Mouse (Mus musculus) liver, embryonic 13.5 days (tissue): Measurements from ENCODE around the gene Emc10. TPM values are rescaled to one million over a fixed set of nuclear protein-coding genes. Genes with fewer than 3 reads are reported as not detected.

Experiments
- ATAC-seq: fragments of 200-750 bp; cut with Nextera tagmentation; 2 replicates; pipeline ENCODE4 v1.8.0; 2017; ENCODE audit warnings: low read depth, mild to moderate bottlenecking, moderate number of reproducible peaks, moderate library complexity
- DNase-seq: peaks from one replicate; pipeline ENCODE4 v3.0.0; 2022
- H3K27ac ChIP-seq: fragments of 300-500 bp; sonication (generic); 2 replicates; pipeline ENCODE4 v1.5.1; 2015; ENCODE audit warnings: moderate library complexity, mild to moderate bottlenecking, inconsistent platforms
- H3K27me3 ChIP-seq: fragments of 300-500 bp; sonication (generic); 2 replicates; pipeline ENCODE4 v1.6.1; 2015; ENCODE audit warnings: mild to moderate bottlenecking, inconsistent platforms
- H3K36me3 ChIP-seq: fragments of 300-500 bp; sonication (generic); 2 replicates; pipeline ENCODE4 v1.6.1; 2015; ENCODE audit warnings: mild to moderate bottlenecking, inconsistent platforms
- H3K4me1 ChIP-seq: fragments of 300-500 bp; sonication (generic); replicated peaks from 2 replicates; pipeline ENCODE4 v1.6.1; 2015; ENCODE audit warnings: inconsistent platforms
- H3K4me2 ChIP-seq: fragments of 300-500 bp; sonication (generic); 2 replicates; pipeline ENCODE4 v1.6.1; 2015; ENCODE audit warnings: inconsistent platforms, mild to moderate bottlenecking, moderate library complexity
- H3K4me3 ChIP-seq: fragments of 300-500 bp; sonication (generic); replicated peaks from 2 replicates; pipeline ENCODE4 v1.5.1; 2015; ENCODE audit warnings: mild to moderate bottlenecking, inconsistent platforms
- H3K9ac ChIP-seq: fragments of 300-500 bp; sonication (generic); 2 replicates; pipeline ENCODE4 v1.6.1; 2015; ENCODE audit warnings: mild to moderate bottlenecking, inconsistent platforms
- H3K9me3 ChIP-seq: fragments of 300-500 bp; sonication (generic); replicated peaks from 2 replicates; pipeline ENCODE4 v1.6.1; 2016; ENCODE audit warnings: inconsistent platforms
- WGBS: fragments of 180-500 bp; shearing (Covaris S2); methylation state at CpG from one replicate; pipeline ENCODE4 v1.1.7; 2015; ENCODE audit not compliant: insufficient replicate concordance; 5-methylcytosine and 5-hydroxymethylcytosine counted together
- polyA plus RNA-seq: library from polyadenylated mRNA; unstranded; fragments of >200 nt; fragmentation: Nextera tagmentation; extraction: Ambion mirVana; gene quantifications from 2 replicates; pipeline ENCODE4 v1.2.1, GENCODE M21; 2015

Emc10 gene
- polyA plus RNA-seq: 43.3 and 46.0 TPM in 2 replicates

GRCm38 (mm10) chr7:44495992-44496770, at the start of gene Emc10, which contains the start of gene Fam71e1:
Gene Emc10 (minus strand): TSS chr7:44496529.
Gene Fam71e1 (plus strand): TSS chr7:44496581.
- H3K27me3 ChIP-seq: peaks cover 22% of the 10 kb centered on the region
- H3K36me3 ChIP-seq: peaks cover 34% of the 10 kb centered on the region
- H3K9ac ChIP-seq: peak within 1 kb of the TSS; percentile 86
- H3K4me3 ChIP-seq: peak within 1 kb of the TSS; percentile 78
- peaks cover 45% of the 10 kb centered on the region for H3K4me1 ChIP-seq
- peak within 1 kb of the TSS; percentile 95 for H3K4me2 ChIP-seq
- no peaks in the 10 kb centered on the region for H3K9me3 ChIP-seq
- DNase-seq: peak; percentile 98
- ATAC-seq: peak; percentile 93
- under 1% methylated on average over 58 of the region's 58 CpGs for WGBS
- peak within 1 kb of the TSS; percentile 96 for H3K27ac ChIP-seq

GRCm38 (mm10) chr7:44543071-44543470, 46.7 kb upstream of the Emc10 start:
- Histone ChIP-seq H3K9me3 (no peaks in the 10 kb centered on the region), H3K27ac (no peak overlapping the region), H3K9ac (no peak overlapping the region), H3K4me1 (peaks cover 16% of the 10 kb centered on the region), H3K36me3 (peaks cover 83% of the 10 kb centered on the region), H3K4me2 (no peak overlapping the region), H3K4me3 (no peak overlapping the region), H3K27me3 (no peaks in the 10 kb centered on the region)
- no peak for DNase-seq
- no peak for ATAC-seq
- 73% methylated on average over 12 of the region's 12 CpGs for WGBS

DNA sequence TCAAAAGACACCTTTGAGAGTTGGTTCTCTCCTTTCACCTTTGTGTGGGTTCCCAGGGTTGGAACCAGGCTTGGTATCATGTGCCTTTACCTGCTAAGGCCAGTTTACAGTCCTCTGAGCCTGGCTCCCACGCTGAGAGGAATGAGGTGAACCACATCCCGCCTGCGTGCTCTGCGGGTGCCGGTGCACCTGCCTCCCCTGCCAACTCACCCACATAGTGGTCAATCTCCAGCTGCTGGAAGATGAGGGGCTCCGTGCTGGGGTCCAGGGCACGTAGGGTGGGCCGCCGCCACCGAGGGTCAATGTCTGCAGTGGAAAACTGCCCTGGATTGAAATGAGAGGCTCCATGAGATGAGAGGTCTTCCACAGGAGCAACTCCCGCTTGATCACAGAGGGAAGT, 46.2 kb upstream of the Emc10 start:
- WGBS: 86% methylated on average over 11 of the region's 11 CpGs
- Histone ChIP-seq H3K27ac (no peak overlapping the region), H3K4me2 (no peak overlapping the region), H3K36me3 (peaks cover 88% of the 10 kb centered on the region), H3K27me3 (no peaks in the 10 kb centered on the region), H3K4me3 (no peak overlapping the region), H3K9me3 (no peaks in the 10 kb centered on the region), H3K4me1 (peaks cover 11% of the 10 kb centered on the region), H3K9ac (no peak overlapping the region)
- DNase-seq: no peak
- no peak for ATAC-seq

GRCm38 (mm10) chr7:44538756-44539624, 42.7 kb upstream of the Emc10 start:
- no peak overlapping the region for H3K4me2 ChIP-seq
- peaks cover 100% of the 10 kb centered on the region for H3K36me3 ChIP-seq
- 89% methylated on average over 41 of the region's 41 CpGs for whole genome bisulfite sequencing
- no peak for ATAC-seq
- no peak overlapping the region for H3K9ac ChIP-seq
- H3K27me3 ChIP-seq: no peaks in the 10 kb centered on the region
- H3K4me1 ChIP-seq: no peaks in the 10 kb centered on the region
- no peak overlapping the region for H3K4me3 ChIP-seq
- DNase-seq: no peak
- no peaks in the 10 kb centered on the region for H3K9me3 ChIP-seq
- H3K27ac ChIP-seq: no peak overlapping the region

GRCm38 (mm10) chr7:44537496-44537895, 41.2 kb upstream of the Emc10 start:
- H3K4me1 ChIP-seq: peaks cover 14% of the 10 kb centered on the region
- peaks cover 100% of the 10 kb centered on the region for H3K36me3 ChIP-seq
- no peak overlapping the region for H3K4me3 ChIP-seq
- no peaks in the 10 kb centered on the region for H3K9me3 ChIP-seq
- no peak for DNase-seq
- ATAC-seq: no peak
- H3K27ac ChIP-seq: no peak overlapping the region
- 90% methylated on average over 13 of the region's 13 CpGs for WGBS
- H3K27me3 ChIP-seq: no peaks in the 10 kb centered on the region
- no peak overlapping the region for H3K9ac ChIP-seq
- H3K4me2 ChIP-seq: no peak overlapping the region

DNA sequence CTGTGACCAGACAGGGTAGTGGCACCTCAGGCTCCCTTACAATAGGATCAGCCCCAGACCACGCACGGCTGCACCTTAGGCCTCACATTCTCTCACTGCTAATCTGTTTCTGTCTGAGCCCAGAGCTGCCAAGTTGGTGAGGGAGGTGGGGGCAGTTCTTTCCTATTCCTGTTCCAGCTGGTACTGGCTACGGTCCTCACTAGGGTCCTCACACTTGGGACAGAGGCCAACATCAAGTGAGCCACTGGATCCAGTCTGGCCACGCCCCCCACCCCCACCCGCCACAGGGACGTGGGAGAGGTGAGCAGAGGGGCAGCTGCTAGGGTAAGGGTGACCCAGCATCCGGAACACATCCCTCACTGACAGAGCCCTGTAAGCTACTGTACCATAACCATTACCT, 40.7 kb upstream of the Emc10 start:
- no peak for ATAC-seq
- peaks cover 99% of the 10 kb centered on the region for H3K36me3 ChIP-seq
- H3K9ac ChIP-seq: no peak overlapping the region
- H3K9me3 ChIP-seq: no peaks in the 10 kb centered on the region
- no peak for DNase-seq
- 76% methylated on average over 7 of the region's 7 CpGs for WGBS
- H3K27ac ChIP-seq: no peak overlapping the region
- no peak overlapping the region for H3K4me2 ChIP-seq
- H3K4me3 ChIP-seq: no peak overlapping the region
- H3K4me1 ChIP-seq: peaks cover 16% of the 10 kb centered on the region
- no peaks in the 10 kb centered on the region for H3K27me3 ChIP-seq

GRCm38 (mm10) chr7:44536590-44536968, 40.2 kb upstream of the Emc10 start:
- peaks cover 16% of the 10 kb centered on the region for H3K4me1 ChIP-seq
- no peak overlapping the region for H3K27ac ChIP-seq
- DNase-seq: no peak
- H3K9me3 ChIP-seq: no peaks in the 10 kb centered on the region
- WGBS: 84% methylated on average over 6 of the region's 6 CpGs
- no peak overlapping the region for H3K4me2 ChIP-seq
- H3K27me3 ChIP-seq: no peaks in the 10 kb centered on the region
- H3K4me3 ChIP-seq: no peak overlapping the region
- H3K9ac ChIP-seq: no peak overlapping the region
- ATAC-seq: no peak
- peaks cover 94% of the 10 kb centered on the region for H3K36me3 ChIP-seq

GRCm38 (mm10) chr7:44535657-44536589, 39.6 kb upstream of the Emc10 start:
- WGBS: 90% methylated on average over 27 of the region's 27 CpGs
- H3K36me3 ChIP-seq: peaks cover 88% of the 10 kb centered on the region

GRCm38 (mm10) chr7:44534656-44535441, 38.5 kb upstream of the Emc10 start:
- 85% methylated on average over 19 of the region's 19 CpGs for WGBS
- Histone ChIP-seq H3K27ac (no peak overlapping the region), H3K9ac (no peak overlapping the region), H3K4me2 (no peak overlapping the region), H3K27me3 (no peaks in the 10 kb centered on the region), H3K9me3 (no peaks in the 10 kb centered on the region), H3K4me3 (no peak overlapping the region), H3K4me1 (peaks cover 16% of the 10 kb centered on the region), H3K36me3 (peaks cover 77% of the 10 kb centered on the region)
- ATAC-seq (no peak), DNase-seq (no peak)

More at GRCm38 (mm10) chr7:44535657-44536589, 39.6 kb upstream of the Emc10 start:
- Histone ChIP-seq H3K4me2 (no peak overlapping the region), H3K4me3 (no peak overlapping the region), H3K4me1 (peaks cover 16% of the 10 kb centered on the region), H3K9me3 (no peaks in the 10 kb centered on the region), H3K27me3 (no peaks in the 10 kb centered on the region), H3K9ac (no peak overlapping the region), H3K27ac (no peak overlapping the region)
- no peak for ATAC-seq
- DNase-seq: no peak

DNA sequence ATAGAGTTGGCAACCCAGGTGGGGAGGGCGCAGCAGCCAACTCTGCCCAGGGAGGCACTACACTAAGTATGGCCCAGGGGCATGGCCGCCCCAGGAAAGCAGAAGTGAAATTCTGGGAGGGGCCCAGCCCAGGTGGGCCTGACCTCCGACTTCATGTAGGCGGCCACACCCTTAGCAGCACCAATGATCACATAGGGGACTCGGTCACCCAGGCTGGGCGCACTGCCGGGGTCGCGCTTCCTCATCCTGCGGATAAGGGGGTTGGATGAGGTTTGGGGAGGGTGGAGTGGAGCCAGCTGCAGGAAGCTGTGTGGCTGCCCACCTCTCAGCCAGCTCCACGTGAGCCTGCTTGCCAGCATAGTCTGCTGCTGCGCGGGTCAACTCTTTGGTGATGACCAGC, 37.9 kb upstream of the Emc10 start:
- Histone ChIP-seq H3K9ac (no peak overlapping the region), H3K27ac (no peak overlapping the region), H3K4me1 (peaks cover 16% of the 10 kb centered on the region), H3K9me3 (no peaks in the 10 kb centered on the region), H3K4me2 (no peak overlapping the region), H3K4me3 (no peak overlapping the region), H3K36me3 (peaks cover 71% of the 10 kb centered on the region), H3K27me3 (no peaks in the 10 kb centered on the region; the same call in 1 of the 2 replicates)
- no peak for ATAC-seq
- 81% methylated on average over 13 of the region's 13 CpGs for WGBS
- no peak for DNase-seq
